Mouse (Mus musculus): ENCODE data around the gene Ptch2.

- no peak for TF ChIP-seq CTCF (IDR thresholded peaks at IDR 0.05; ENCODE audit: low read depth)
- no peak for TF ChIP-seq EP300 (IDR thresholded peaks at IDR 0.05; ENCODE audit: low read depth)
These were observed 4.2 kb downstream of the Ptch2 start for GRCm38 (mm10) chr4:117100036-117100435.

All from liver, embryonic 14.5 days (tissue).